Mouse (Mus musculus) megakaryocyte, embryonic 14.5 days (primary cell): Measurements from ENCODE around the gene Pam16.

Source experiments
- FLI1 ChIP-seq: IDR thresholded peaks from 2 replicates; pipeline ENCODE4 v1.6.1; 2012; ENCODE audit warnings: low read length, inconsistent platforms, mixed read lengths
- GATA1 ChIP-seq: IDR thresholded peaks from 3 replicates; pipeline ENCODE4 v1.6.1; 2012; ENCODE audit warnings: mixed read lengths, low read length, inconsistent platforms, borderline replicate concordance

DNA sequence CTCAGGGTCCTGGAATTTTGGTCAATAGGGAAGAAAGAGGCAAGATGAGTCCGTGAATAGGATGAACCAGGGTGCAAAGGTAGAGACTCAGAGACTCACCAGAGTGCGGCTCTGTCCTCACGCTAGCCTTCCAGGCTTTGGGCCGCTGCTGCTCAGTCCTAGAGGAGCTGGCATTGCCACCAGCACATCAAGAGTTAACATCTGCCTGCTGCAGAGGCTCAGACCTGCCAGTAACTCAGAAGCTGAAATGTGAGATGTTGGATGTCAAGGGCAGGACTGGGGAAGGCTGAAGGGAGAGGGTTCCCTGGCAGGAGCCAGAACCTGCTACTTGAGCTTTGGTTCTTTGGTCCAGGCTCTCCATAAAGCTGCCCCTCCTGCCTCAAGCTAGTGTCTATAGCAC lies 54.1 kb downstream of the Pam16 start:
- no peak for TF ChIP-seq GATA1
- TF ChIP-seq FLI1: no peak
